Mouse (Mus musculus) lung, embryonic 15.5 days (tissue): Measurements from ENCODE around the gene Tpr. TPM values are rescaled to one million over a fixed set of nuclear protein-coding genes. Genes with fewer than 3 reads are reported as not detected.

Experiments
- ATAC-seq: fragments of 200-750 bp; cut with Nextera tagmentation; 2 replicates; pipeline ENCODE4 v1.8.0; 2017; ENCODE audit warnings: moderate number of reproducible peaks, borderline replicate concordance; ENCODE audit not compliant: low FRiP score, low TSS enrichment; ENCODE audit errors: extremely low read depth
- H3K27ac ChIP-seq: fragments of 300-500 bp; sonication (generic); 2 replicates; pipeline ENCODE4 v1.5.1; 2015; ENCODE audit warnings: moderate library complexity, mild to moderate bottlenecking, inconsistent platforms
- H3K27me3 ChIP-seq: fragments of 300-500 bp; sonication (generic); 2 replicates; pipeline ENCODE4 v1.6.1; 2015; ENCODE audit warnings: inconsistent platforms
- H3K36me3 ChIP-seq: fragments of 300-500 bp; sonication (generic); 2 replicates; pipeline ENCODE4 v1.6.1; 2015; ENCODE audit warnings: inconsistent platforms
- H3K4me1 ChIP-seq: fragments of 300-500 bp; sonication (generic); 2 replicates; pipeline ENCODE4 v1.6.1; 2015; ENCODE audit warnings: inconsistent platforms
- H3K4me2 ChIP-seq: fragments of 300-500 bp; sonication (generic); 2 replicates; pipeline ENCODE4 v1.6.1; 2015; ENCODE audit warnings: inconsistent platforms, mild to moderate bottlenecking, moderate library complexity
- H3K4me3 ChIP-seq: fragments of 300-500 bp; sonication (generic); 2 replicates; pipeline ENCODE4 v1.5.1; 2015; ENCODE audit warnings: mild to moderate bottlenecking, inconsistent platforms
- H3K9ac ChIP-seq: fragments of 300-500 bp; sonication (generic); 2 replicates; pipeline ENCODE4 v1.6.1; 2015; ENCODE audit warnings: inconsistent platforms
- H3K9me3 ChIP-seq: fragments of 300-500 bp; sonication (generic); 2 replicates; pipeline ENCODE4 v1.6.1; 2016; ENCODE audit warnings: inconsistent platforms
- WGBS: fragments of 180-500 bp; shearing (Covaris S2); methylation state at CpG from one replicate; pipeline ENCODE4 v1.1.7; 2015; 5-methylcytosine and 5-hydroxymethylcytosine counted together
- polyA plus RNA-seq: library from polyadenylated mRNA; unstranded; fragments of >200 nt; fragmentation: Nextera tagmentation; extraction: Ambion mirVana; gene quantifications from 2 replicates; pipeline ENCODE4 v1.2.1, GENCODE M21; 2015

Tpr gene
- polyA plus RNA-seq, 1 experiment from 2014 or later, result 158 TPM

DNA sequence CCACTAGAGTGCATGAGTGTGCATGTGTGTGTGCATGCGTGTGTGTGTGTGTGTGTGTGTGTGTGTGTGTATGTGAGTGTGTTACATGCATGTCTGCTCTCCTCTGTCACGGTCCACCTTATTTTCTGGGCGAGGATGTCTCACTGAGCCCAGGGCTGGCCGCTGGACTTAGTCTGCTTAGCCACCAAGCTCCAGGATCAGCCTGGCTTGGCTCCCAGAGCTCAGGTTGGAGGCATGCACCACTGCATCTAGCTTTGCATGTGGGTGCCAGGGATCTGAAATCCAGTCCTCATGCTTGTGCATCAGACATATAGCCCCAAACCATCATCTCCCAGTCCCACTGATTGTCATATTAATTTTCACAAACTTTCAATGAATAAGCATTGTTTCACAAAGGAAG is 71.1 kb downstream of the Tpr start:
- Histone ChIP-seq H3K9ac (no peak overlapping the region), H3K27me3 (no peaks in the 10 kb centered on the region), H3K27ac (no peak overlapping the region), H3K4me1 (no peaks in the 10 kb centered on the region), H3K36me3 (no peaks in the 10 kb centered on the region), H3K4me3 (no peak overlapping the region), H3K9me3 (no peaks in the 10 kb centered on the region), H3K4me2 (no peak overlapping the region)
- WGBS, result 82% methylated on average over 4 of the region's 4 CpGs
- no peak for ATAC-seq

GRCm38 (mm10) chr1:150465364-150465763 is 72.7 kb downstream of the Tpr start:
- no peak overlapping the region for H3K9ac ChIP-seq
- H3K27me3 ChIP-seq, result no peaks in the 10 kb centered on the region
- no peaks in the 10 kb centered on the region for H3K36me3 ChIP-seq
- WGBS, result 71% methylated on average over 10 of the region's 10 CpGs
- no peak for ATAC-seq
- H3K4me3 ChIP-seq, result no peak overlapping the region
- no peaks in the 10 kb centered on the region for H3K9me3 ChIP-seq
- H3K27ac ChIP-seq, result no peak overlapping the region
- H3K4me2 ChIP-seq, result no peak overlapping the region
- no peaks in the 10 kb centered on the region for H3K4me1 ChIP-seq

- WGBS, result 71% methylated on average over 3 of the region's 3 CpGs
- ATAC-seq, result no peak
- Histone ChIP-seq H3K4me3 (no peak within 1 kb of the TSS), H3K9ac (no peak within 1 kb of the TSS), H3K9me3 (no peaks in the 10 kb centered on the region), H3K27ac (no peak within 1 kb of the TSS), H3K4me2 (no peak within 1 kb of the TSS), H3K27me3 (no peaks in the 10 kb centered on the region), H3K36me3 (no peaks in the 10 kb centered on the region), H3K4me1 (no peaks in the 10 kb centered on the region)
These were observed 73.5 kb downstream of the Tpr start, which contains the start of gene Prg4 for GRCm38 (mm10) chr1:150466132-150466531. Gene Prg4, minus strand, starts transcription at chr1:150466165.

- H3K4me3 ChIP-seq, result no peak overlapping the region
- no peak for ATAC-seq
- no peak overlapping the region for H3K27ac ChIP-seq
- H3K4me2 ChIP-seq, result no peak overlapping the region
- H3K36me3 ChIP-seq, result no peaks in the 10 kb centered on the region
- no peak overlapping the region for H3K9ac ChIP-seq
- no peaks in the 10 kb centered on the region for H3K9me3 ChIP-seq
- H3K27me3 ChIP-seq, result no peaks in the 10 kb centered on the region
- no peaks in the 10 kb centered on the region for H3K4me1 ChIP-seq
- 79% methylated on average over 3 of the region's 3 CpGs for WGBS
These were observed 77.4 kb downstream of the Tpr start for GRCm38 (mm10) chr1:150469992-150470391.

- Histone ChIP-seq H3K27ac (no peak overlapping the region), H3K9ac (no peak overlapping the region), H3K4me3 (no peak overlapping the region), H3K4me1 (no peaks in the 10 kb centered on the region), H3K27me3 (no peaks in the 10 kb centered on the region), H3K36me3 (no peaks in the 10 kb centered on the region), H3K9me3 (no peaks in the 10 kb centered on the region), H3K4me2 (no peak overlapping the region)
- no peak for ATAC-seq
- WGBS, result 75% methylated on average over 7 of the region's 7 CpGs
These were observed 79.9 kb downstream of the Tpr start for GRCm38 (mm10) chr1:150472525-150472924.

DNA sequence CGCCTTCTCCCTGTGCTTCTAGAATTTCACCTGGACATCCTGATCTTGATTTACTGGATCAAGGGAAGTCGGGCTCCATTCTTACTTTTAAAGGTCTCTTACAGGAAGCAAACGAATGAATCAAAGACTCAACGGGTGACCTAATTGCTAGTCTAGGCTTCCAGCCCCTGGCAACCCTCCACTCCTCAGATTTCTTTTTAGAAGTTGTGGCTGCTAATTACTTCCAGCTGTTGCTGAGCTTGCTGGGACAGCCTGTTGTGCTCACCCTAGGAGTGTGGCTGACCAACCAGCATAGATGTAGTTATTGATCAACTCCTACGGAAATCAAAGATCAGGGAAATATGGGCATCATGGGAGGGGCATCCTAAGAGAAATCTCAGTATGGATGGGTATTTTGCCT is 88.0 kb downstream of the Tpr start:
- no peak overlapping the region for H3K4me2 ChIP-seq
- no peak for ATAC-seq
- H3K9ac ChIP-seq, result no peak overlapping the region
- no peaks in the 10 kb centered on the region for H3K36me3 ChIP-seq
- H3K27me3 ChIP-seq, result no peaks in the 10 kb centered on the region
- WGBS, result 74% methylated on average over 5 of the region's 5 CpGs
- no peak overlapping the region for H3K4me3 ChIP-seq
- H3K9me3 ChIP-seq, result no peaks in the 10 kb centered on the region
- no peak overlapping the region for H3K27ac ChIP-seq
- H3K4me1 ChIP-seq, result no peaks in the 10 kb centered on the region

GRCm38 (mm10) chr1:150489148-150489547 is 96.5 kb downstream of the Tpr start:
- H3K9ac ChIP-seq, result no peak overlapping the region
- 91% methylated on average over 2 of the region's 2 CpGs for WGBS
- no peaks in the 10 kb centered on the region for H3K36me3 ChIP-seq
- no peaks in the 10 kb centered on the region for H3K9me3 ChIP-seq
- H3K4me3 ChIP-seq, result no peak overlapping the region
- no peak overlapping the region for H3K4me2 ChIP-seq
- no peak overlapping the region for H3K27ac ChIP-seq
- no peaks in the 10 kb centered on the region for H3K27me3 ChIP-seq
- ATAC-seq, result no peak
- H3K4me1 ChIP-seq, result no peaks in the 10 kb centered on the region

GRCm38 (mm10) chr1:150496626-150497302 is 104.1 kb downstream of the Tpr start:
- ATAC-seq, result no peak
- Histone ChIP-seq H3K9ac (no peak overlapping the region), H3K4me1 (no peaks in the 10 kb centered on the region), H3K4me2 (no peak overlapping the region), H3K36me3 (no peaks in the 10 kb centered on the region), H3K9me3 (no peaks in the 10 kb centered on the region), H3K4me3 (no peak overlapping the region), H3K27me3 (no peaks in the 10 kb centered on the region), H3K27ac (no peak overlapping the region)
- WGBS, result 71% methylated on average over 6 of the region's 6 CpGs

DNA sequence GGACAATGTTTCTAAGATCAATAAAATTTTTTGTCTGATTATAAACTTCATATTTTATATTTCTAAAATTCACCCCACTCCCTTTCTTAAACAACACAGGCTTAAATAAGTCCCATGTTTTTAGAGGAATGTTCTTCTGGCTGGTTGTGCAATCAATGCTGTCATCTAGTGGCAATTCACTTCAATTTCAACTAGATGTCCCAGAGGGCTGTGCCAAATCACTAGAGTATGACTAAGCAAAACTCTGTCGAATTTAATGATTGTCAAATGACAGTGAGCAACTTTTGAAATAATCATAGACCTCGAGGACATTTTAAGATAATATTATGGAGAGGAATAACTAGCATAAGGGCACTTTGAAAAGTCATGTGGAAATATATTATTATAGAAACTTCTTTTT is 105.1 kb downstream of the Tpr start:
- no peak overlapping the region for H3K9ac ChIP-seq
- H3K27me3 ChIP-seq, result no peaks in the 10 kb centered on the region
- no peaks in the 10 kb centered on the region for H3K4me1 ChIP-seq
- H3K4me3 ChIP-seq, result no peak overlapping the region
- H3K4me2 ChIP-seq, result no peak overlapping the region
- WGBS, result 55% methylated on average over 2 of the region's 2 CpGs
- H3K27ac ChIP-seq, result no peak overlapping the region
- no peaks in the 10 kb centered on the region for H3K36me3 ChIP-seq
- no peaks in the 10 kb centered on the region for H3K9me3 ChIP-seq
- ATAC-seq, result no peak

DNA sequence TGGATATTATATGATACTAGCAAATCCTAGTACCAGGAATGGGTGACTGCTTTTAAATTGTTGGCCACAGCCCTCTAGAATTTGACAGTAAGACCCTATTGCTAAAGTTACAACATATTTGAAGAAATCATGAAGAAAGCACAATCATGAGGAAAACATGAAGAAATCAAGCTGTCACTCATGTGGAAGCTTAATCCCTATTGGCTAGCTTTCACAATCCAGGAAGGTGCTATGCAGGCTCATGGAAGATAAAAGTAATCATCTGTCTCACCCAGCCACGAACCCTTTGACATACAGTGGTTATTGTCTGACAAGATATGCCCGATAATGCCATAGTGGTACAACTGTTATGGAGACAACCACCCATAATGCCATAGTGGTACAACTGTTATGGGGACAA is 105.5 kb downstream of the Tpr start:
- Histone ChIP-seq H3K9ac (no peak overlapping the region), H3K4me1 (no peaks in the 10 kb centered on the region), H3K27me3 (no peaks in the 10 kb centered on the region), H3K4me3 (no peak overlapping the region), H3K4me2 (no peak overlapping the region), H3K9me3 (no peaks in the 10 kb centered on the region), H3K27ac (no peak overlapping the region), H3K36me3 (no peaks in the 10 kb centered on the region)
- WGBS, result 79% methylated on average over 2 of the region's 2 CpGs
- ATAC-seq, result no peak

Other genes starting within 250 kb of the Tpr start
- not detected in 2 replicates for gene Pdc, start 73.4 kb upstream of the Tpr start, polyA plus RNA-seq
- 33.6 and 35.4 TPM in 2 replicates for gene Odr4, start 242 bp downstream of the Tpr start, polyA plus RNA-seq
- 0.39 and 0.72 TPM in 2 replicates for gene Prg4, start 73.3 kb downstream of the Tpr start, polyA plus RNA-seq